Mouse (Mus musculus): Measurements from ENCODE around the gene Abhd4.
"Not testable (repeated sequence)": the region's sequence is repeated elsewhere in the genome, so short reads cannot be mapped to it uniquely, and the experiment has no call there.

Abhd4 gene

GRCm38 (mm10) chr14:54223315-54224063, 30.5 kb upstream of the Abhd4 start:
- DNase-seq (ENCODE audit: low spot score), result no peak

DNA sequence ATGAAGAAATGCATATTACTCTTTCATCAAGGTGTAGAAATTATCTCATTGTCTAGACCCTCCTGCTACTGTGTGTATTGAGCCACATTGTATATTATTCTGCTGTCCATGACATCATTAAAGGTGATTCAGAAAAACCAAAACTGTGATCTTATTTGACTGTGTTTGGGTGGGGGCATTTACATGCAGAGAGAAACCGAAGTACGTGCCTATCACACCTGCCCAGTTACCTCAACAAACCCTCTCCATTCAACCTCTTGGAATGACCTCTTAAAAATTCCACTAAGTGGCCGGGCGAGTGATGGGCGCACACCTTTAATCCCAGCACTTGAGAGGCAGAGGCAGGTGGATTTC, 29.9 kb upstream of the Abhd4 start:
- no peak for DNase-seq (ENCODE audit: low spot score)

DNA sequence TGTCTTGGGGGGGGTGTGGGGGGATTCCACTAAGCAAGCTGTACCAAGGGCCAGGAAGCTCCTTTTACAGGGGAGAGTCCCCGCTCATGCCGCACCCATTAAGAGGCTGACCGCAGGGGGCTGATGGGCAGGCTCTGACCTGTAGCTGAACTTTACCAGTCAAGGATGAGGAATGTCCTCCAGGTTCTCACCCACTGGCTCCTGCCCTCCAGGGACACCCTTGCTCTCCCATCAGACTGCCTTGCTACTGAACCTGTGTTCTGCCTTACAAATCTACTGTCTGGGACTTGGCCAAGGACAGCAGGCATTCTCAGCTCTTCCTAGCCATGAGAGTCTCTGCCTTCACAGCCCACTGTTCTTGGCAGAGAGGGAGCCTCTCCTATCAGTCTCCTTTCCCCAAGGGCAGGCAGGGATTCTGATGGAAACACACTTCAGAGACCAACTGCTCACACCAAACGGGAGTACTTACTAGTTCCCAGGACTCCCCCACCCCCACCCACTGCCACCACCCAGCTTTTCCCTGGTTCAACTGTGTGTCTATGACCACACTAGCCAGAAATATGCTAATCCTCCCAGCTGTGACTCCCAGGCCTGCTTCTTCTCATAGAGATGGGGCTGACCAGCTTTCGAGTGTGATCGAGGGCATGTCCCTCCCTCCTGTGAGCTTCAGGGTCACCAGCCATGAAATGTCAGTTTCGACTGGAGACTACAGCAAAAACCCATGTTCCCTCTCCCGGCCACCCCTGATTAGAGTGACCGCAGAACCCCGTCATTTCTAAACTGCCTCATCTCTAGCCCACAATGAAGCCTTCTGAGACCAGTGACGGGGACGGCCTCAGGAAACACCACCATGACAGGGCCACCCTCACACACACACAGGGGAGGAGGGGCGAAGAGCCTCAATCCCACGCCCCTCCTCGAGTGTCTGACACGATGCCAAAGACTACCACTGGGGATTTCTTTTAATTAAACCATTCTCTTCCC, 29.2 kb upstream of the Abhd4 start:
- peak; percentile 47 for DNase-seq (ENCODE audit: low spot score)

DNA sequence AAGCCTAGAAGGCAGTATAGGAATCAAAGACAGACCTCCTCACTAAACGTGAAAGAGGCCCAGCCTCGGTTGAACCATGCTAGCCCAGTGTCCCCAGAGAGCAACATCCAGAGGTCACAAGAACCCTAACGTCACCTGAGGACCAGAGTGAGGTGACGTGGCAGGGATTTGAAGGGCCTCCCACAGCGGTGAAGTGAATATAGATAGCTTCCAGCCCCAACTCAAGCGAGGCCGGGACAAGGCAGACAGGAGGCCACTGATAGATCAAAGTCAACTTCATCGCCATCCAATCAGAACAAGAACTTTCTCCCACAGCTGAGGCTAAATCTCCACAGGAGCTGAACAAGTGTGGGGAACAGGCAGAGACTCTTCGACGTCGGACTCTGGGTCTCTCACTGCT, 28.3 kb upstream of the Abhd4 start:
- no peak for DNase-seq (ENCODE audit: low spot score)

DNA sequence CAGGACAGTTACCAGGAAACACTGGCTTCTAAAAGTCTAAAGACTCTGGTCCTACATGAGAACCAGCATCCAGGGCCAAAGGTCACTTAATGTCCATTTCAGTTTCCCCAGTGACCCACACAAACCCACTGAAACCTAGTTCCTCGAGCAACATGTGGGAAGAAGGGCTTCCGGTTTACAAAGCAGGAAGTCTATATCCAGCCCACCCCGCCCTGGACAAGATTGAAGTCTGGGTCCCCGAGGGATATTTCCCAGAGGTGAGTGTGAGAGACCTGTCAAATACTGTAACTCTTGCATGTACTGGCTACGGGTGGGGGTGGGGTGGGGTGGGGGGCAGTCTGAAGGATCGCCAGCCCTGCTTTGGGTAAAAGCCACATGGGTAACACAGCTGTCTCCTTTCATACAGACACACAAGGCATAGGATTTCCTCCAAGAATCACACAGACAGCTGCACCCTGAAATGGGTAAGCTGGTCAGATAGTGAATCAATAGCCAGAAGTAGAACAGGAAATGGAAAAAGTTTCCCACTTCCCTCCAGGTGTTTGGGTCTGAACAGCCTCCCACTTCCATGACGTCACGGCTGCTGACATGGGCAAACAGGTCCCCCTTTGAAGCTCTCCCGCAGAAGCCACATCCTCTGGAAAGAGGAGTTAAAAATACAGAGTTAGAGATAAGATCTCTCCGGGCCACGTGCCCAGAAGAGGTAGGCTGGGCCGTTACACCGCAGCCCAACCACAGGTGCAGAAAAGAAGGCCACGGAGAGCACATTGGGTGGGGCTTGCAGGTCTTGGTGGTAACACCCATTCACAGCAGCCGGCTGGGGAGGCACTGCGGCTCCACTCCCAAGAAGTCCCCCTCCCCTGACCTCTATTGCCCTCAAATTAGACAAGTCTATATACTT, 26.8 kb upstream of the Abhd4 start:
- peak; percentile 47 for DNase-seq (ENCODE audit: low spot score)

- peak; percentile 67 for DNase-seq (ENCODE audit: low spot score)
Observed at GRCm38 (mm10) chr14:54227911-54228451, 26.0 kb upstream of the Abhd4 start.

DNA sequence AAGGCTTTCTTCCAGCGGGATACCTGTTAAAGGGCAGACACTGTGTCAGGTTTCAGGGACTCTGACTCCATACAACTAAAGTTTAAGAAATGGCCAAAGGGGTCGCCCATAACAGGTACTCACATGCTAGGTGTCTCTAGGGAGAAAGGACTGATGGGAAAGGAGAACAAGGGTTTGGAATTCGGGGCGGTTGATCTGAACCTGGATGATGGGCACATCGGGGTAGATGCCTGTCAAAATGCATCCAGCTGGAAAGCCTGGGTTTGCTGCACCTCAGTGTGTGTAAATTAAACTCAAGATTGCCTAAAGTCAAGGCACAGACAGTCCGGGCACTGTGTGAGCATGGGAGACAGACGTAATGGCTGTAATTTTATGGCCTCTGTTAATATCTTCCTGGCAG, 25.5 kb upstream of the Abhd4 start:
- no peak for DNase-seq (ENCODE audit: low spot score)

DNA sequence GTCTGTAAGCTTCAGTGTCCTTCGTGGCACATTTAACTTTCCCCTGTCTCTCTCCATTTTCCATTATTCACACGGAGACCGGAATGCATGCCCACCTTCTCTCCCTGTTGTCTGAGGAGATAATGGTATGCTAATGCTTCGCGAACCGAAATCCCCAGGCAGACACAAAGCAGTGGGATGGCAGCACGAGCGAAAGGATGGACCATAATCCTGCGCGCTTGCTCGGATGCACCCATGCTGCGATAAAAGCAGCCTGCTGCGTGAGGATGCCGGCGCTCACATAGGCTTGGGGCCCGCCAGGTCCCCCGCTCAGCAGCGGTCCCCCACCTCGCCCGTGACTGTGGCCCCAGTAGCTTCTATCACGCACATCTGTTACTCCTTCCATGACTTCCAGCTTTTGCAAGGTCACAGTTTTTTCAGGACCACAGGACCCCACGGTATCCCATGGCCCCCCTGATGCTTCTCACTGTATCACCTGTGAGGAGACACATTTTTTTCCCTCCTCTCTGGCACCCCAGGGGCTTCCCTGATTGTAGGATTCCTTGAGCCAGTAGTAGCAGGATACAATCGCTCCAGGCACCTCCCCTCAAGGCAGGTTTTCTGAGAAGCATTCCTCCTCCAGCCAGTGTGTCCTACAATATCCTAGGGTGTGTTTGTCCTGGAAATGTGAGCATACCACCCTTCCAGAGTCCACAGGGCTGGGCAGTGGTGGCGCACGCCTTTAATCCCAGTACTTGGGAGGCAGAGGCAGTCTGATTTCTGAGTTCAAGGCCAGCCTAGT, 24.9 kb upstream of the Abhd4 start:
- no peak for DNase-seq (ENCODE audit: low spot score)

GRCm38 (mm10) chr14:54229849-54230248, 24.1 kb upstream of the Abhd4 start:
- DNase-seq (ENCODE audit: low spot score), result not testable (repeated sequence)

DNA sequence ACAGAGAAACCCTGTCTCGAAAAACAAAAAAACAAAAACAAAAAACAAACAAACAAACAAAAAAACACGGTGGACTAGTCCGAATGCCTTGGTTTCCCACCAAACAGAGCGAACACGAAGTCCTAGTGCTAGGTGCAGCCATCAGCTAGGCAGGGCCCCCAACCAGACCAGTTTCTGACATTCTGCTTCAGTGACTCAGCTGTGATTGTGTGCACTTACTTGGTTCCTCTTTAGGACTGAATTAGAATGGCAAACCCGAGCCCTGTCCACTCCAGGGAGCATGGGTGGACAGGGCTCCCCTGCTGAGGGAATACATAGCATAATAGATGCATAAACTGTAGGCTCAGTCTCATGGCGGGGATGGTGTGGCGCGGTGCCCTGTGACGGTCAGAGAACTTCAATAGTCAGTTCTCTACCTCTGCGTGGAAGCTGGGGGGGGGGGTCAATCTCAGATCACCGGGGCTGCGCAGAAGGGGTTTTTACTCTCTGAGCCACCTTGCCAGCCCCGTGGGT, 23.3 kb upstream of the Abhd4 start:
- no peak for DNase-seq (ENCODE audit: low spot score)

GRCm38 (mm10) chr14:54231176-54231956, 22.6 kb upstream of the Abhd4 start:
- no peak for DNase-seq (ENCODE audit: low spot score)

DNA sequence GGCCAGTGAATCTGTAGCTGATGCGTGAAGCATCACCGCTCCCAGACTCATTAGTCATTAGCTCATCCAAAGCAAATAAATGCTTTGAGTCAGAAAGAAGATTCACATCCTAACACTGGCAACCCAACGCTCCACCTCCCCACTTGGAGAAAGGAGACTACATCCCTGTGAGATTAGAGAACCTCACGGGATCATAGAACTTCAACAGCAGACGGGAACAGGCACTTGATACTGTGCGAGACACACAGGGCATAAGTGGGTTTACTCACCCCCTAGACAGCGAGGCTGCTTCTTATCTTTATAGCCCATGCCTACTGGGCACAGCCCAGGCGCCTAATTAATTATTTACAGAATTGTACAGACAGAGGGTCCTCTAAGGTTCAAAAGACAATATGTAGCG, 21.8 kb upstream of the Abhd4 start:
- no peak for DNase-seq (ENCODE audit: low spot score)

- no peak for DNase-seq (ENCODE audit: low spot score)
Observed at GRCm38 (mm10) chr14:54232811-54233558, 21.0 kb upstream of the Abhd4 start.

- DNase-seq (ENCODE audit: low spot score), result no peak
Observed at GRCm38 (mm10) chr14:54233559-54234143, 20.3 kb upstream of the Abhd4 start.

- DNase-seq (ENCODE audit: low spot score), result no peak
Observed at GRCm38 (mm10) chr14:54234231-54235040, 19.6 kb upstream of the Abhd4 start.

GRCm38 (mm10) chr14:54235825-54236540, 18.0 kb upstream of the Abhd4 start:
- peak; percentile 43 for DNase-seq (ENCODE audit: low spot score)

DNA sequence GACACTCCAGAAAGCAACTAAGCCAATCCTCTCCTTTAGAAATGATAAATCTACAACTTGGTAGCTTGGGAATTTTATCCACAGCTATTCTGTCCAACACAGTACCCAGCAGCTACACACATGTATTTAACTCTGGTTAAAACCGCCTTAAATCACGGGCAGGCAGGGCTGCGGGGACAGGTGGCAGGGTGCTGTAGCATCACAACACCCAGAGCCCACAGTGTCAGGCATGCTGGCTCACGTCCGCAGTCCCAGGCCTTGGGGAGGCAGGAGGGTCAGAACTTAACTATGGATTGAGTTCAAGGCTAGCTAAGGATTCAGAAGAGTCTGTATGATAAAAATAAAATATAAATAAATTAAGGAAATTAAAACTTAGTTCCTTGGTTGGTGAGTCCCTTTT, 17.1 kb upstream of the Abhd4 start:
- DNase-seq (ENCODE audit: low spot score), result no peak

Measured in ovary, postnatal 36 days (tissue).